Mouse (Mus musculus): ENCODE data around the gene Prepl.

Prepl gene

GRCm38 (mm10) chr17:85090120-85091099, at the start of gene Prepl, which contains the start of gene Camkmt:
Prepl (minus strand) TSS chr17:85090241.
Camkmt (plus strand) TSS chr17:85090552.
- in situ Hi-C loops (cut with MboI, MseI), result loop anchor here (10.0 kb wide), 2 partner anchors 246 to 1816 kb away; no protein-coding TSS in a partner anchor

GRCm38 (mm10) chr17:85138393-85138792, 48.4 kb upstream of the Prepl start:
- in situ Hi-C loops (cut with MboI, MseI), result no loop called here

- in situ Hi-C loops (cut with MboI, MseI), result loop anchor here (10.0 kb wide), 1 partner anchor 508 kb away; no protein-coding TSS in a partner anchor
These were observed 26.6 kb upstream of the Prepl start for GRCm38 (mm10) chr17:85116643-85117042.

- in situ Hi-C loops (cut with MboI, MseI), result loop anchor here (10.0 kb wide), 1 partner anchor 511 kb away; no protein-coding TSS in a partner anchor
These were observed 23.4 kb upstream of the Prepl start for GRCm38 (mm10) chr17:85113441-85113840.

- in situ Hi-C loops (cut with MboI, MseI), result loop anchor here (10.0 kb wide), 1 partner anchor 514 kb away; no protein-coding TSS in a partner anchor
These were observed 20.6 kb upstream of the Prepl start for GRCm38 (mm10) chr17:85110640-85111039.

- in situ Hi-C loops (cut with MboI, MseI), result no loop called here
These were observed 13.3 kb upstream of the Prepl start for GRCm38 (mm10) chr17:85103310-85103709.

GRCm38 (mm10) chr17:85101751-85102150, 11.7 kb upstream of the Prepl start:
- in situ Hi-C loops (cut with MboI, MseI), result no loop called here

- in situ Hi-C loops (cut with MboI, MseI), result no loop called here
These were observed 10.2 kb upstream of the Prepl start for GRCm38 (mm10) chr17:85100232-85100631.

GRCm38 (mm10) chr17:85098677-85099323, 8.8 kb upstream of the Prepl start:
- in situ Hi-C loops (cut with MboI, MseI), result loop anchor here (5.0 to 10.0 kb wide), 3 partner anchors 79 to 1824 kb away; no protein-coding TSS in a partner anchor

GRCm38 (mm10) chr17:85096396-85096795, 6.4 kb upstream of the Prepl start:
- in situ Hi-C loops (cut with MboI, MseI), result loop anchor here (5.0 to 10.0 kb wide), 3 partner anchors 81 to 1822 kb away; no protein-coding TSS in a partner anchor

GRCm38 (mm10) chr17:85091762-85092161, 1.7 kb upstream of the Prepl start:
- in situ Hi-C loops (cut with MboI, MseI), result loop anchor here (10.0 kb wide), 2 partner anchors 247 to 1817 kb away; no protein-coding TSS in a partner anchor

- in situ Hi-C loops (cut with MboI, MseI), result loop anchor here (10.0 kb wide), 2 partner anchors 245 to 1815 kb away; no protein-coding TSS in a partner anchor
These were observed 420 bp downstream of the Prepl start for GRCm38 (mm10) chr17:85089621-85090020.

GRCm38 (mm10) chr17:85089011-85089410, 1.0 kb downstream of the Prepl start:
- in situ Hi-C loops (cut with MboI, MseI), result no loop called here

GRCm38 (mm10) chr17:85088401-85088800, 1.6 kb downstream of the Prepl start:
- in situ Hi-C loops (cut with MboI, MseI), result no loop called here

GRCm38 (mm10) chr17:85087591-85087990, 2.5 kb downstream of the Prepl start:
- in situ Hi-C loops (cut with MboI, MseI), result no loop called here

- in situ Hi-C loops (cut with MboI, MseI), result no loop called here
These were observed 3.5 kb downstream of the Prepl start for GRCm38 (mm10) chr17:85086501-85086900.

GRCm38 (mm10) chr17:85085335-85085734, 4.7 kb downstream of the Prepl start:
- in situ Hi-C loops (cut with MboI, MseI), result no loop called here

GRCm38 (mm10) chr17:85080781-85081180, 9.3 kb downstream of the Prepl start:
- in situ Hi-C loops (cut with MboI, MseI), result no loop called here

- in situ Hi-C loops (cut with MboI, MseI), result no loop called here
These were observed 10.8 kb downstream of the Prepl start for GRCm38 (mm10) chr17:85079276-85079675.

GRCm38 (mm10) chr17:85074083-85074482, 16.0 kb downstream of the Prepl start:
- in situ Hi-C loops (cut with MboI, MseI), result no loop called here

- in situ Hi-C loops (cut with MboI, MseI), result no loop called here
These were observed 16.8 kb downstream of the Prepl start for GRCm38 (mm10) chr17:85073214-85073613.

GRCm38 (mm10) chr17:85072383-85072782, 17.7 kb downstream of the Prepl start:
- in situ Hi-C loops (cut with MboI, MseI), result no loop called here
